Mouse (Mus musculus): ENCODE data around the gene Decr2. TPM values are rescaled to one million over a fixed set of nuclear protein-coding genes. Genes with fewer than 3 reads are reported as not detected.
"Not testable (repeated sequence)": the region's sequence is repeated elsewhere in the genome, so short reads cannot be mapped to it uniquely, and the experiment has no call there.

Gene Decr2
- total RNA-seq, 2 experiments from 2014 or later, result 14.4 to 16.7 TPM

DNA sequence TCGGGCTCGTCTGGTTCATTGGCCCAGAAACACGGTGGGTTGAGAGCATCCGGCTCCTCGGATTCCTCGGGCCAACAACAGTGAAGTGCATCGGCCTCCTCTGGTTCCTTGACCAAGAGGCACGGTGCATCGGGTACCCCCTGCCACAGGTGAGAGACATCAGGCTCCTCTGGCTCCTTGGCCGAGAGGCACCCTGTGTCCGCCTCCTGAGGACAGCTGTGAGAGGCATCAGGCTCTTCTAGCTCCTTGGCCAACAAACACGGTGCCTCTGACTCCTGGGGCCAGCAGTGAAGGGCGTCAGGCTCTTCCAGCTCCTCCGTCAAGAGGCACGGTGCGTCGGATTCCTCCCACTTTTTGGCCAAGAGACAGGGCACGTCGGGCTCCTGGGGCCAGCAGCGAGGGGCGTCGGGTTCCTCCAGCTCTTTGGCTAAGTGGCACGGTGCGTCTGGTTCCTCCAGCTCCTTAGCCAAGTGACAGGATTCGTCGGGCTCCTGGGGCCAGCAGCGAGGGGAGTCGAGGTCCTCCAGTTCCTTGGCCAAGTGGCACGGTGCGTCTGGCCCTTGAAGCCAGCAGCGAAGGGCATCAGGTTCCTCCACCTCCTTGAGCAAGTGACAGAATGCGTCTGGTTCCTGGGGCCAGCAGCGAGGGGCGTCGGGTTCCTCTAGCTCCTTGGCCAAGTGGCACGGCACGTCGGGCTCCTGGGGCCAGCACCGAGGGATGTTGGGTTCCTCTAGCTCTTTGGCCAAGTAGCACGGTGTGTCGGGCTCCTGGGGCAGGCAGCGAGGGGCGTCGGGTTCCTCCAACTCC is 21.9 kb downstream of the Decr2 start:
- intact Hi-C loops (cut with DNase I), result loop anchor here (2.0 kb wide), 2 partner anchors 27 kb away; partner anchors contain the start of gene Nme4
- DNase-seq, result peak; percentile 20 to 36

DNA sequence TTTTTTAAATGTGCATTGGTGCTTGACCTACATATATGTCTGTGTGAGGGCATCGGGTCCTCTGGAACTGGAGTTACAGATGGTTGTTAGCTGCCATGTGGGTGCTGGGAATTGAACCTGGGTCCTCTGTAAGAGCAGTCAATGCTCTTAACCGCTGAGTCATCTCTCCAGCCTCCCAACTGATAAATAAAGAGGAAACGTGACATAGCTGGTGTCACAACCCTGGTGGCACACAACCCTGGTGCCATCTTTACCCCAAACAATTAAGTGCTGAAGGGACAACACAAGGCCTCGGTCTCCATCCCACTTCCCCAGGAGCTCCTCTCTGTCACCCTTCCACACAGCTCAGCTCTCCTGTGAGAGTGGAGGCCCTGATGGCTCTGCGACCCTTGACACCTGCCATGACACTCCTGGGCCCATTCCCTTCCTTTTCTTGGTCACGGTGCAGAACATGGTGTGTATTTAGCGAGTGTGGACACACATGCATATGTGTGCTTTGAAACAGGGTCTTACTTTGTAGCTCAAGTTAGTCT is 23.6 kb downstream of the Decr2 start:
- intact Hi-C loops (cut with DNase I), result no loop called here
- DNase-seq, result no peak

DNA sequence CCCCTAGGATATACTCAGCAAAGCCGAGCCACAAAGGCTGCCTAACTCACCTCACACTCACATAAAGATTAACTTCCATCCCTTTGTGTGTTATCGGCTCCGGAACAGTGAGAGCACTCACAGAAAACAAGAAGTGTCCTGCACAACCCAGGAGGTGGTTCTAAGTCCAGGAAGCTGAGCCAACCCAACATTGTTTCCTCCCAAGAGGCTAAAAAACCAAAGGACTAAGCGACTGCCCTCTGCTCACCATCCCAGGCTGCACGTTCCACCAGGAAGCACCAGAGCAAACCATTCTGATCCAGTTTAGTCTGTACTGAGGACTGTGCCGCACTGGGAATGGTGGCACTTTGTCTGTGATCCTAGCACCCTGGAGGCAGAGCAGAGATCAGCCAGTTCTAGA is 25.2 kb downstream of the Decr2 start:
- no peak for DNase-seq
- intact Hi-C loops (cut with DNase I), result no loop called here

DNA sequence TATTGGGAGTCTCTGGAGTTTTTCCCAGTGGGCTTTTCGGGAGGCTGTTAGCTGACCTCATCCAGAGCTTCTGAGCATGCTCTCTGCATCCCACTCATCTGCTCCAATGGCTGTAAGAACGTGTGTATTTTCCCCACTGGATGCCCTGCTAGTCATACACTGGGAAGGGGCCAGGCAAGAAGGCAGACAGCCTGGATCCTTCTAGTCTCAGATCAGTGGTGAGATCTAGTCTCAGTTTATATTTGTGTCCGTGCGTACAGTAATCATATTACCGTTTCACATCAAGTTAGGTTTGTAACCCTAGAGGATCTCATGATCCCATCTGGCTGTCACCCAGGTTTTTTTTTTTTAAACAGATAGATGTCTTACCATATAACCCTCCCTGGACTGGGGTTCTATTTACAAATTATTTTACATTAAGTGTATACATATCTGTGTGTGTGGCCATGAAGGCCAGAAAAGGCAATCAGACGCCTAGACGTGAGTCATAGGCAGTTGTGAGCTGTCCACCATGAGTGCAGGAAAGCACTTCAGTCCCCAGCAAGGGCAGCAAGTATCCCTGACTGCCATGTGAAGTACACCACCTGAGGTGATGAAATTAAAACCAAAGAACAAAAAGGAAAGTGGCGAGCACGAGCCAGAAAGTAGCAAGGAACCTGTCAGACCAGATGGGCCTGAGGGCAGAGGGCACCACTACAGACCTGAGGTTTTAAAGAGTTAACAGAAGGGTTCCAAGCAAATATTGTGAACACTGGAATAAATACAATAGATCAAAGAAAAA is 32.2 kb downstream of the Decr2 start:
- DNase-seq, result no peak
- intact Hi-C loops (cut with DNase I), result no loop called here

DNA sequence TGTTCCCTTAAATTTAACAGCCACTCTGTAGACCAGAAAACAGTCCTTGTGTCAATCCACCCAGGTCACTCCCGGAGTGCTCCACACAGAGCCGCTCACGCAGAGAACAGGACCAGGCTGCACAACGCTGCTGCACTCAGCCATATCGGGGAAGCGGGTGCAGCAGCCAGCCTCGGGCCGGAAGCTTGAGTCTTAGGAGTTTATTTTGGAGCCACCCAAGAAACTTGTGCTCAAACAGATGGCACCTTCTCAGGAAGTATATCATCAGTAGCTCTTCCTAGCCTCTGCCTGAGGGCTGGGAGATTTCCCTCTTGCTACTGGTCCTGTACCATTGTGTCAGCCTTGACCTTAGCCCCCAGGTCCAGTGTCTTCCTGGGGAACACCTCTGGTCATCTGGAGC is 32.9 kb downstream of the Decr2 start:
- intact Hi-C loops (cut with DNase I), result no loop called here
- no peak for DNase-seq

DNA sequence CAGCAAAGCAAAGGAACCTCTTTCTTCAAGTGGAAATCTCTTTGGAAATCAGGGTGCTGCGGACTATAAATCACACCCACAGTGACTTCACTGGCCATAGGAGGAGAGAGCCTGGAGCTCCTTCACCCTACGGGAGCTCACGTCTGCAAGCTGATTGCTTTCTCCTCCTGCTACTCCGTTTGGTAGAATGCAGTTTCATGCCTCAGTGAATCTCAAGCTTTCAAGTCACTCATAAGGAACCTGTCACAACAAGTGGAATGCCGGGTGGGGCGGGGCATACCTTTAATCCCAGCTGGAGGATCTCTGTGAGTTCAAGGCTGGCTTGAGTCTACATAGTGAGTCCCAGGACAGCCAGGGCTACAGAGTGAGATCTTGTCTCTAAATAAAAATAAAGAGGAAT is 35.0 kb downstream of the Decr2 start:
- intact Hi-C loops (cut with DNase I), result no loop called here
- no peak for DNase-seq

DNA sequence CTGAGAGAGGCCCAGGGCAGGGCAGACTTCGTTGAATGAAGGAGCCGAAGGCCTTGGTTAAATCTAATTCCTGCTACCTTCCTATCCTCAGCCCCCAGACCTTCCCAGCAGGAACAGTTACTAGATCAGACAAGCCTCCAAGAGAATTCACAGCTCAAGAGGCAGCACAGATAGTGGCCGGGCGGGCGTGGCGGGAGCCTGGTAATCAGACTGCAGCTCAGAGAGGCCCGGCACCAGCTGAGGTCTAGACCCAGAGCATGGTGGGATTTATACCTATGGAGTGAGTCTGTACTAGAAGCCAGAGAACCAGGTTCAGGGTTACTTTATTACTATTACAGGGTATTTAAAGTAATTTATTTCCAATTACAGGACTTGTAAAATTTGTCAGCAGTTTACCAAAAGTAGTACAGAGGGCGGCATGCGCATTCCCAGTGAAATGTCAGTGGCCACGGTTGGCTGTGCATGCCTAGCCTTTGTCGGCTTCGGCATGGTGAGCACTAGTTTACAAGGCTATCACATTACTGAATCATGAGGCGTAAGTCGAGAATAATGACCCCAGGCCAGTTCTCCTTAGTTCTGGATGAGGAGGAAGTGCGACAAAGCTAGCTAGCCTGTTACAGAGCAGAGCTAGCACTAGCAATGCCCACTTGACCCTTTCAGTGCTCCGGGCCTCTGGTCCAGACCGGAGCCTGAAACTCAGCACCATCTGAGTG is 35.8 kb downstream of the Decr2 start:
- DNase-seq, result no peak
- intact Hi-C loops (cut with DNase I), result no loop called here

DNA sequence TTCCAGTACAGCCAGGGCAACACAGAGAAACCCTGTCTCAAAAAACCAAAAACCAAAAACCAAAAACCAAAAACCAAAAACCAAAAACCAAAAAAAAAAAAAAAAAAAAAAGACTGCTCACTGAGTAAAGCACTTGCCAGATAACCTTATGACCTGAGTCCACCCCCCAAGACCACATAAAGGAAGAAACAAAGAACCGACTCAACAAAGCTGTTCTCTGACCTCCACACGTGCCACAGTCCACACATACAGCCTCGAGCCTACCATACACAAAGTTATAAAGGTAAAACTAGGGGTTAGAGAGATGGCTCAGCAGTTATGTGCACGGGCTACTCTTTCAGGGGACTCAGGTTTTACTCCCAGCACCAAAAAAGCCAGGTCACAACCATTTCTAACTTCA is 37.4 kb downstream of the Decr2 start:
- DNase-seq, result no peak
- intact Hi-C loops (cut with DNase I), result no loop called here

DNA sequence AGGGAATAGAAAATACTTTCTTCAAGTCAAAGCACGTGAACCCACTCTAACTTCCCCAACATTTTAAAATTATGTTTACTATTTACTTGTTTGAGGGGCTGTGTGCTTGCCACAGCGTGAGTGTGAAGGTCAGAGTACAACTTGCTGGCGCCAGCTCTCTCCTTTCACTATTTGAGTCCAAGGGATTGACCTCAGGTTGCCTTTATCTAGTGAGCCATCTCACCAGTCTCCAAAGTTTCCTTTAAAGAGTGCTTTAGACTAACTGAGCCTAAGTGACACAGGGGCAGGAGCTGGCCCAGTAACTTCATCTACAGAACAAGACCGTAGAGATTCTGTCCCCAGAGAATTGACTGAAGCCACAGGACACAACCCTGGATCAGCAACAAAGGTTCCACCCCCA is 38.1 kb downstream of the Decr2 start:
- DNase-seq, result no peak
- intact Hi-C loops (cut with DNase I), result no loop called here

DNA sequence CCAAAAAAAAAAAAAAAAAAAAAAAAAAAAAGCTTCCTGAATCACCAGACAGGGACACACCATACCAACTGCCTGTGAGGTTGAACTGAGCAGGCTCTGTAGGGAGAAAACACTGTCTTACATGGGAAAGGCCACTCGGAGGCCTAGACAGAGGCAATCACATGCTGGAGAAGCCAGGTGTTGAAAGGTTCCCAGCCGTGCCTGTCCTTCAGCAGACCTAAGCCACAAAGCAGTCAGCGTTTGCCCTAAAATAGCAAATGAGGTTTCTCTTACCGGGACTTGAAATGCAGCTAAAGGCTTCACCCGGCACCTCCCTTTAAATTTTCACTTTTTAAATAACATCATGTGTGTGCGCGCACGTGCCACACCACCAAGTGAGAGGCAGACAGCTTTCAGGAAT is 42.0 kb downstream of the Decr2 start:
- intact Hi-C loops (cut with DNase I), result no loop called here
- no peak for DNase-seq

DNA sequence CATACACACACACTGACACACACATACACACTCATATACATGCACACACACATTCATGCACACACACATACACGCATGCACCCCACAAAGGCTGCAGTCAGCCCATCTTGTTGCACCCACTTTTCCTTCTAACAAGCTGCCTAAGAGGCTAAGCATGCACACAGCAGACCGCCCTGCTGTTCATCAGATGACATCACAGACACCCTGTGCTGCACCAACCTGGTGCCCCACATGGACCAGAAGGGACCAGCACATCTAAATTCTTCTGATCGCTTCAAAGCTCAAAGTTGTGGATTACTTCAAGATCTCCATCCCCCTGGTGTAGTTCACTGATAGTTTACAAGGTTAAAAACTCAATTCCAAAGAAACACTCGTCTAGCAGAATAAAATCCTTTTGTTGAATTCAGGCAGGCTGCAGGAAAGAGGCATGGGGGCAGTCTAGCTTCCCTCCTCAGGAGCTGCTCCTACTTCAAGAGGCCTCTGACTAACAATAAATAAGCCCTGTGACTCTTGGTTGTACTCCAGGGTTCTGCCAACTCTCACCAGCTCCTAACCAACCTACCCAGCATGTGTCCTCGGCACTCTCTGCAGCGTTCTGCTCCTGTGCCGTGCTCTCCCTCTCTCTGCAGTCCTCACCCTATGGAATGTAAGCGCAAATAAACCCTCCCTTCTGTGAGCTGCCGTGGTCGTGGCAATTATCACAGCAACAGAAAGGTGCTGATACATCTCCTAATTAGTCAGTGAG is 43.7 kb downstream of the Decr2 start:
- DNase-seq, result peak in 1 of 2 experiments; percentile 14

DNA sequence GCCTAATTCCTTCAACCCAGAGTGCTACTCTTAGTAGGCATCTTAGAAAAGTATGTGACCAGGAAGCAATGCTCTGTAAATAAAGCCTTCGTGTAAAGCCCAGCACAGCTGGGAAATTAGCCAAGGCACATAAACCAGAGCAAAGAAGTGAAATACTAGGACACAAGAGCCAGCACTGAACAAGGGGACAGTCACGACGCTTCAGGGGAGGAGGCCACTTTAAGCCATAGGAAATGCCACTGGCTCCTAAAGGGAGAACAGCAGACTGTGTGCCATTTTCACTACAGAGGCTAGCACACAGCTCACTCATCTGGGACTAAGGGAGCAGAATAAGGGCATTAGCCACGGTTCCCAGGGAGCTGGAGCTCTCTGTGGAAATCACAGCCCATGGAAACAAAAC is 44.9 kb downstream of the Decr2 start:
- intact Hi-C loops (cut with DNase I), result no loop called here
- DNase-seq, result no peak

More for the DNA sequence above, 43.7 kb downstream of the Decr2 start:
- intact Hi-C loops (cut with DNase I), result no loop called here

DNA sequence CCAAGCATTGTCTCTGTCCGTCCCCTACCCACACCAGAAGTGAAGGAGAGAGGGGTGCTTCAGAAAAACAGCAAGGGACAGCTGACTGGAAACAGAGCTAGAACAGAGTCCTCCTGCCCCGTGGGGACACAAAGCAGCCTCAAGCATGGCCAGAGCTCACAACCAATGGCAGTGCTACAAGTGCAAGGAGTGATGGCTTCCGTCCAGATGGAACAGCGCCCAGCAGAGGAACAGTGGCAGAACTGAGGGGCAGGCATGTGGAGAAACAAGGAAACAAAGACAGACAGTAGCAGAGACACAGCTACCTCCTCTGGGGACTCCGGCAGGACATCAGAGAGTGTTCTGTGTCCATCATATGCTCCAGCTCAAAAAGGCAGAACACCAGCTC is 46.9 kb downstream of the Decr2 start:
- intact Hi-C loops (cut with DNase I), result no loop called here
- peak; percentile 85 to 87 for DNase-seq

DNA sequence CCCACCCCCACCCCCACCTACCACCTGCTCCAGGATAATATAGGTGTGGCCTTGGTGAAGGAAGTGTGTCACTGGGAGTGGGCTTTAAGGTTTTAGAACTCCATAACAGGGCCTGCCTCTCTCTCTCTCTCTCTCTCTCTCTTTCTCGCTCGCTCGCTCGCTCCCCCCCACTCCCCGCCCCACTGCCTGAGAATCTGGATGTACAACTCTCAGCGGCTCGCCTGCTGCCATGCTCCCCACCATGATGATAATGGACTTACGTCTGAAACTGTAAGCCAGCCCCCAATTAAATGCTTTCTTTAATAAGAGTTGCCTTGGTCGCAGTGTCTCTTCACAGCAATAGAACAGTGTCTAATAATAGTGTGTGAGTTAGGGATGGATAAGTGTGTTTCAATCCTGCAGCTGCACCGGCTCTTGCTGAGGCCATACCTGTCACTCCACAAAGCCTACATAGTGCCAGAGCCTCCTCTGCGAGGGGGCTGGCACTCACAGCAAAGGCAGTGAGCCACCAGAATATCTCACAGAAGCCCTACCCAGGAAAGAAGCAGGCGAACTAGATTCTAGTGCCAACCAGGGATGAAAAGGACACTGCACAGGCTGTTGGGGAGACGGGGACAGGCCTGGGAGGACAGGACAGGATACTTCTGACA is 47.4 kb downstream of the Decr2 start:
- intact Hi-C loops (cut with DNase I), result no loop called here
- peak; percentile 30 to 52 for DNase-seq

DNA sequence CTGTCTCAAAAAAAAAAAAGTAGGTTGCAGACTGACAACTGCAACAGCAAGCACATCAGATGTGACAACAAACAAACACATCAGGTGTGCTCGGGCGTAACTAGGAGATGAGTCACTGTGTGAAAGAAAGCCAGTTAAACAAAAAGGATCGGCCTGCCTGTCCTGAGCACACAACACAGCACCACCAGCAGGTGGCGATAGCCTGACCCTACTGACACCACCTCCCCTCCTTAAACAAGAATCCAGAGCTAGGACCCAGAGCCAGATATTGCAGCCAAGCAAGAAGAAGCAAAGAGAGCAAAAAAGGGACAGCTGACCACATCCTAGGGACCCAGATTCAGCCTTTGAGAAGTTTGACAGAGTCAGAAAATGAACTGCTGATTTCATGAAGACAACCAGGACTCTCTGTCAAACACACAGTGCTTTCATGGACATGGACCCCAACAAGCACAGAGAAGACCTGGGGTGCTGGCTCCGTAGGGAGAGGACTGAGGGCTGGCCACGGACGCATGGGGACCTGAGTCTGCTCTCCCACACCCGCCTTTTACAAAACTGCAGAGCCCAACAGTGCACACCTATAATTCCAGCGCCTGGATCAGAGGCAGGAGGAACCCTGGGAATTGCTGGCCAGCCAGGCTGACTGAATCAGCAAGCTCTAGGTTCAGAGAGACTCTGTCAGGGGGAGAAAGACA is 48.9 kb downstream of the Decr2 start:
- intact Hi-C loops (cut with DNase I), result loop anchor here (1.0 to 2.0 kb wide), 2 partner anchors 28 to 49 kb away; partner anchors contain the start of genes Decr2 and Rab11fip3

DNA sequence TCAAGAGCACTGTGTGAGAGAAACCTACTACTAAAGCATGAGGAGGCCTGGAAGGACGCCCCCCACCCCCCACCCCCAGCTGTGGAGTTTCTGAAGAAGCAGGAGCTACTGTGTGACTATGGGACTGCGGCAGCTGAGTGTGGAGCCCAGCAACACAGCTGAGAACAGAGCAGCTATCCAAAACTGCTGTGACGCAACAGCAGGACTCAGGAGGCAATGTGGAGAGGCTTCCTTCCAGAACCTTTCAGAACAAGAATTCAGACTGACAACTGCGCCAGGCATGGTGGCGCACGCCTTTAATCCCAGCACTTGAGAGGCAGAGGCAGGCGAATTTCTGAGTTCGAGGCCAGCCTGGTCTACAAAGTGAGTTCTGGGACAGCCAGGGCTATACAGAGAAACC is 49.4 kb downstream of the Decr2 start:
- not testable (repeated sequence) for DNase-seq

More for the DNA sequence above, 48.9 kb downstream of the Decr2 start:
- peak; percentile 61 to 75 for DNase-seq

DNA sequence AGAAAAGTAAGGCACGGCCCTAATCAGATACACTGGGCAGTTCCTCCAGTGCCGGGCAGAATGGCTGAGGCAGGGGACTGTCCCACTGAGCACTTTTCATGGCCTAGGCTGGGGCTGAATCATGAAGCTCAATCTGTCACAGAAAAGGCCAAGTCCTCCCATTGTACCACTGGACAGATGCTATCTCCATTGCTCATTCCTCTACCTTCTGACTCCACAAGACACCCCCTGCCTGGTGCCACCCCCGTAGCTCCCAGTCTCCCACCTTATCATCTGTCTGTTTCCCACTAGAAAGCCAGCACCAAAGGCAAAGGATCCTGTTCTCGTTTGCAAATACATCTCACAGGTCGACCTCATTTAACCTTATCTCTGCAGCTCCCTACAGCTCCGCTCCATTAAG is 58.1 kb downstream of the Decr2 start:
- DNase-seq, result no peak
- intact Hi-C loops (cut with DNase I), result no loop called here

More for the DNA sequence above, 49.4 kb downstream of the Decr2 start:
- intact Hi-C loops (cut with DNase I), result loop anchor here (1.0 to 2.0 kb wide), 2 partner anchors 28 to 50 kb away; partner anchors contain the start of genes Decr2 and Rab11fip3

DNA sequence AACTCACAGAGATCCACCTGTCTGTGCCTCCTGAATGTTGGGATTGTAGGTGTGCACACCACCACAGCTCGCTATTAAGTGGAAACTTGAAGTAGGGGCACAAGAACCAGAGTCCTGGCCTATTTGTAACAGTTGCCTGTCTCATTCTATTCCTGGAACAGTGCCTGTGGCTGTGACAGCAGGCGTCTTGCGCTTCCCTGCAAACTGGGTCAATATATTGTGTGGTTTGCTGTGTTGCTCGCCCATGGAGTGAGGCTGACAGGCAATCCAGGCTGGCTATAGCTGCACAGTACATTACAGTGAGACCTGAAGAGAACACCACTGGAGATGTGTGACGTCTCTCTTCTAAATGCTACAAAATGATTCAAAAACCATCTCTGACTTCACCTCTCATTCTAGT is 58.6 kb downstream of the Decr2 start:
- intact Hi-C loops (cut with DNase I), result no loop called here
- DNase-seq, result no peak

Data from heart, postnatal 10 days (tissue).